Mouse (Mus musculus) megakaryocyte, embryonic 14.5 days (primary cell): Measurements from ENCODE around the gene Cdca4.

Experiments
- FLI1 ChIP-seq: IDR thresholded peaks from 2 replicates; pipeline ENCODE4 v1.6.1; 2012; ENCODE audit warnings: low read length, inconsistent platforms, mixed read lengths
- GATA1 ChIP-seq: IDR thresholded peaks from 3 replicates; pipeline ENCODE4 v1.6.1; 2012; ENCODE audit warnings: mixed read lengths, low read length, inconsistent platforms, borderline replicate concordance

GRCm38 (mm10) chr12:112861911-112862321 lies 32.7 kb upstream of the Cdca4 start:
- no peak for TF ChIP-seq GATA1
- TF ChIP-seq FLI1: no peak
